Mouse (Mus musculus) urinary bladder, adult 2 months (tissue): Measurements from ENCODE around the gene Tdrd3. TPM values are rescaled to one million over a fixed set of nuclear protein-coding genes. Genes with fewer than 3 reads are reported as not detected.
A peak's percentile ranks its signal among the peaks of the same experiment; 100 is the strongest.

Source experiments
- DNase-seq: peaks from one replicate; pipeline ENCODE4 v3.0.0; 2022; ENCODE audit warnings: low spot score
- polyA plus RNA-seq: library from polyadenylated mRNA; depleted of rRNA; stranded (reverse); fragments of >200 nt; gene quantifications from 2 replicates; pipeline ENCODE4 v1.2.3, GENCODE M21; 2012

Tdrd3 gene
- polyA plus RNA-seq, 1 experiment, result 26.5 TPM

GRCm38 (mm10) chr14:87566211-87566610, 149.8 kb downstream of the Tdrd3 start:
- DNase-seq, result no peak

- no peak for DNase-seq
Measured at GRCm38 (mm10) chr14:87567034-87567461, 150.6 kb downstream of the Tdrd3 start.

GRCm38 (mm10) chr14:87567626-87568446, 151.4 kb downstream of the Tdrd3 start:
- DNase-seq, result no peak

- DNase-seq, result peak; percentile 21
Measured at GRCm38 (mm10) chr14:87568447-87568908, 152.0 kb downstream of the Tdrd3 start.

- no peak for DNase-seq
Measured at GRCm38 (mm10) chr14:87569471-87569870, 153.0 kb downstream of the Tdrd3 start.

GRCm38 (mm10) chr14:87572453-87572852, 156.0 kb downstream of the Tdrd3 start:
- DNase-seq, result no peak

GRCm38 (mm10) chr14:87582610-87583009, 166.2 kb downstream of the Tdrd3 start:
- DNase-seq, result no peak
